Mouse (Mus musculus) forebrain, embryonic 11.5 days (tissue): ENCODE results near the gene Tectb. TPM values are rescaled to one million over a fixed set of nuclear protein-coding genes. Genes with fewer than 3 reads are reported as not detected.

Experiments used
- ATAC-seq: fragments of 200-750 bp; cut with Nextera tagmentation; replicated peaks from 2 replicates; pipeline ENCODE4 v1.8.0; 2017; ENCODE audit warnings: moderate TSS enrichment; ENCODE audit not compliant: low FRiP score
- DNase-seq: peaks from one replicate; pipeline ENCODE4 v3.0.0-alpha.2; 2017; ENCODE audit warnings: low spot score
- H3K27ac ChIP-seq: fragments of 300-500 bp; sonication (generic); 2 replicates; pipeline ENCODE4 v1.5.1; 2014; ENCODE audit warnings: low read depth, low read length
- H3K27me3 ChIP-seq: fragments of 300-500 bp; sonication (generic); 2 replicates; pipeline ENCODE4 v1.6.1; 2014; ENCODE audit warnings: mild to moderate bottlenecking, low read length, mixed read lengths; ENCODE audit not compliant: control insufficient read depth, insufficient read depth
- H3K36me3 ChIP-seq: fragments of 300-500 bp; sonication (generic); 2 replicates; pipeline ENCODE4 v1.6.1; 2014; ENCODE audit warnings: mild to moderate bottlenecking, low read length, moderate library complexity, mixed read lengths; ENCODE audit not compliant: control insufficient read depth, insufficient read depth
- H3K4me1 ChIP-seq: fragments of 300-500 bp; sonication (generic); replicated peaks from 2 replicates; pipeline ENCODE4 v1.6.1; 2014; ENCODE audit warnings: low read length, mixed read lengths; ENCODE audit not compliant: control insufficient read depth, insufficient read depth
- H3K4me2 ChIP-seq: fragments of 300-500 bp; sonication (generic); 2 replicates; pipeline ENCODE4 v1.6.1; 2014; ENCODE audit warnings: low read depth, mild to moderate bottlenecking, low read length, moderate library complexity, mixed read lengths; ENCODE audit not compliant: severe bottlenecking
- H3K4me3 ChIP-seq: fragments of 300-500 bp; sonication (generic); 2 replicates; pipeline ENCODE4 v1.5.1; 2014; ENCODE audit warnings: low read depth, low read length
- H3K9ac ChIP-seq: fragments of 300-500 bp; sonication (generic); 2 replicates; pipeline ENCODE4 v1.6.1; 2014; ENCODE audit warnings: low read length
- H3K9me3 ChIP-seq: fragments of 300-500 bp; sonication (generic); 2 replicates; pipeline ENCODE4 v1.6.1; 2016; ENCODE audit warnings: low read length, mixed read lengths; ENCODE audit not compliant: control insufficient read depth
- WGBS: fragments of 180-500 bp; shearing (Covaris S2); extraction: QIAGEN DNeasy Blood & Tissue Kit; methylation state at CpG from one replicate; pipeline ENCODE4 v1.1.7; 2014; 5-methylcytosine and 5-hydroxymethylcytosine counted together
- microRNA-seq: library from miRNA; unstranded; fragments of <30 nt; microRNA quantifications from one replicate; pipeline ENCODE4, GENCODE M21; 2016; ENCODE audit not compliant: insufficient number of aligned reads
- polyA plus RNA-seq: library from polyadenylated mRNA; unstranded; fragments of >200 nt; fragmentation: Nextera tagmentation; extraction: Ambion mirVana; gene quantifications from 2 replicates; pipeline ENCODE4 v1.2.1, GENCODE M21; 2014

The Tectb gene
- polyA plus RNA-seq, 1 experiment from 2014 or later, result not detected

DNA sequence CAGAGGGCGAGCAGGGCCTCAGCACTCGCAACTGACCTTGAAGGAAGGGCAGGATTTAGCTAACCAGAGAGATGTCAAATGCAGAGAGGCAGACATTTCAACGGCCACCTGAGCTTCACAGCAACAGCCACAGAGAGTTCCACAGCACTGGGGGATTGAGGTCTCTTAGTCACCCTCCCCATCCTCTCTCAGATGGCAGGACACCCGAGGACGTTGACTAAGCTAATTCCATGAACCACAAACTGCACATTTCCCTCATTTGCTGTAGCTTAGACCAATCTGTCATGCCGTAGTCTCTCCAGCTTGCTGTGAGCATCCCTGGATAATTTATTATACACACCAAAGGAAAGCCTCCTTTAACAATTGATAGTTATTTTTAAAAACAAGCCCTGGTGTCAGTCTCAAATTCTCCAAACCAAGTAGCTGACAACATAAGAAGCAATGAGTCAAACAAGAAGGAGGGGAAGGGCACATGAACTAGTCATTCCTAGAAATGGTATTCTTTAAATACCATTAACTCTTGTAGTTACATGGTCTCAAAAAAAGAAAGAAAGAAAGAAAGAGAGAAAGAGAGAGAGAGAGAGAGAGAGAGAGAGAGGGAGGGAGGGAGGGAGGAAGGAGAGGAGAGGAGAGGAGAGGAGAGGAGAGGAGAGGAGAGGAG, 59.4 kb downstream of the Tectb start:
- Histone ChIP-seq H3K9me3 (no peaks in the 10 kb centered on the region), H3K27me3 (no peaks in the 10 kb centered on the region), H3K4me3 (no peak overlapping the region), H3K27ac (no peak overlapping the region), H3K4me1 (no peaks in the 10 kb centered on the region), H3K9ac (no peak overlapping the region), H3K4me2 (no peak overlapping the region), H3K36me3 (no peaks in the 10 kb centered on the region)
- ATAC-seq (no peak), DNase-seq (no peak)
- WGBS, result 82% methylated on average over 6 of the region's 6 CpGs

DNA sequence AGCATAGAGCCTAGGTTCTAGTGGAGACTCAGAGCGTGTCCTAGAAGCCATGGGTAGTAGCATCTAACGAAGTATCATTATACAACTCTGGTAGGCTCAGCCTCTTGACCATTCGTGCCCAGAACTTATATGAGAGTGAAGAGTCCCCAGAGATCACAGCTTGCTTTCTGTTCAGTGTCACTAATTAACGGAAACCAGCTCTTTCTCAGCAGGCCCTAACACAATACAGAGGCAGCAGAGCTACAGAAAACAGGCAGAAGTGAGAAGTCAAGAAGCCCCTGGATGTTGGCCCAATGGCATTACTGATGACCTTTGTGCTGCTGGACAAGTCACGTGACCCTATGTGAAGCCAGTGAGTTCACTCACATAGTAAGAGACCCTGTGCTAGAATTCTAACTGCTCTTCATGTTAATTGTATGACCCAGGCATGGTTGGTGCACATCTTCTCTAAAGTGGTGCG, 60.7 kb downstream of the Tectb start, which contains the start of gene Gucy2g:
Gene Gucy2g (minus strand): TSS at position 51 of the 460 bp plus-strand sequence.
- H3K4me1 ChIP-seq, result no peaks in the 10 kb centered on the region
- no peak within 1 kb of the TSS for H3K4me2 ChIP-seq
- ATAC-seq (no peak), DNase-seq (no peak)
- H3K36me3 ChIP-seq, result no peaks in the 10 kb centered on the region
- H3K4me3 ChIP-seq, result no peak within 1 kb of the TSS
- H3K9me3 ChIP-seq, result no peaks in the 10 kb centered on the region
- no peak within 1 kb of the TSS for H3K9ac ChIP-seq
- WGBS, result 78% methylated on average over 6 of the region's 6 CpGs
- H3K27me3 ChIP-seq, result no peaks in the 10 kb centered on the region
- H3K27ac ChIP-seq, result no peak within 1 kb of the TSS

DNA sequence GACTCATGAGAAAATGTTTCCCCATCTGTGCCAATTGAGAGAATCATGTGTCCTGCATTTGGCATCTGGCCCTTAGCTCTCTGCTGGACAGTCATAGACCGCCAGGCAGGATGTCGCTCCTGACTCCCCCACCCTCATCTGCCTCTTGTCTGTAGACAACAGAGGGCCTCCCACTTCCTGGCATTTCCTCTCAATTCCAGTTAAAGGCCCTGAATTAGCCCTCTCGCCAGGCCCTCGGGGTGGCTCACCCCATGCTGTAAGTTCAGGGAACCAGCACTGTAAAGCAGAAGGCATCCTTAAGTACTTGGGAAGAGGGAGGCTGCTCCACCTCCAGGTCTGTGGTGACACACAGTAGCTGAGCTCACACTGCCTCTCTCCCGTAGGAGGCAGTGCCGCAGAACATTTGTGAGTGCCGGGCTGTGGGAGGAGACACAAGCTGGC, 64.3 kb downstream of the Tectb start:
- no peak overlapping the region for H3K4me2 ChIP-seq
- H3K9me3 ChIP-seq, result no peaks in the 10 kb centered on the region
- no peak overlapping the region for H3K4me3 ChIP-seq
- no peaks in the 10 kb centered on the region for H3K27me3 ChIP-seq
- DNase-seq (no peak), ATAC-seq (no peak)
- H3K27ac ChIP-seq, result no peak overlapping the region
- no peak overlapping the region for H3K9ac ChIP-seq
- no peaks in the 10 kb centered on the region for H3K36me3 ChIP-seq
- no peaks in the 10 kb centered on the region for H3K4me1 ChIP-seq
- WGBS, result 26% methylated on average over 7 of the region's 7 CpGs

Small RNA genes within 50 kb of the gene (microRNA-seq; reads per million reads assigned to microRNA genes)
- gene Mir6715, result not detected

Other genes with a start within 250 kb of the Tectb start
- 19.8 and 20.2 TPM in 2 replicates for gene Gpam, start 53.5 kb upstream of the Tectb start, polyA plus RNA-seq
- gene Gucy2g, start 60.5 kb downstream of the Tectb start, polyA plus RNA-seq, result not detected in 2 replicates
- gene Acsl5, start 71.2 kb downstream of the Tectb start, polyA plus RNA-seq, result 19.7 and 20.9 TPM in 2 replicates
- 117 and 126 TPM in 2 replicates for gene Zdhhc6, start 135.3 kb downstream of the Tectb start, polyA plus RNA-seq
- 24.1 and 28.4 TPM in 2 replicates for gene Vti1a, start 135.6 kb downstream of the Tectb start, polyA plus RNA-seq